Mouse (Mus musculus): ENCODE results near the gene Cmas. TPM values are rescaled to one million over a fixed set of nuclear protein-coding genes. Genes with fewer than 3 reads are reported as not detected.
A peak's percentile ranks its signal among the peaks of the same experiment; 100 is the strongest.

The Cmas gene
- polyA plus RNA-seq, 1 experiment = 39.5 TPM

DNA sequence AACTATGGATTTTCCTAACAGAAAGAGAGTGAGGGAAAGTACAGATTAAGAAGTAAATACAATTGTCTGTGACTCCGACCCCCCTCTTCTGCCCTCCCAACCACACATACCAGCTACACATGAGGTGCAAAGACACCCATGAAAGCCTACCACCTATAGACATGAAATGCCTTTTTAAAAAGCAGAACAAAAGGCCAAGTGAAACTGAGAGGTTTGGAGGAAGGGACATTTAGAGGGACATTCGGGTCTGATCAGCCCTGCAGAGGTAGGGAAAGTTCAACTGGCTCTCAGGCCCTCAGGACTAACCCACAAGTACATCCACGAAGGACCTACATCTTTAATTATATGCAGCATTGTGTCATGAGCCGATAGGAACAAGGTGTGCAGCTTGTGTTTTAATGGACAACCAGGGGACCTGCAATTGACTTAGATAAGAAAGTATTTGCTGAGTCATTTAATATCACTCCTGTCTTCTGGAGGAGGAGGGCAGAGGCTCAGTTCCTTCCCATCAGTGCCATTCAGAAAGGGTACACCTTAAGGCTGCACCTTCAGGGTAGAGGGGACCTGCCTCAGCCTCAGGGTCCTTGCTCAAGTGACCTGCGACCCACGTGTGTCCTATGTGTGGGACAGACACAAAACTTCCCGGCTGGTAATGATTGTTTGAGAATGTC is 43.4 kb downstream of the Cmas start:
- TF ChIP-seq CTCF (IDR thresholded peaks at IDR 0.05; ENCODE audit: extremely low read depth, insufficient read length, insufficient replicate concordance, low read depth, low read length) = no peak
- TF ChIP-seq POLR2A (IDR thresholded peaks at IDR 0.05; ENCODE audit: low read depth, low read length) = no peak
- Histone ChIP-seq H3K36me3 (ENCODE audit: control insufficient read depth, insufficient read depth, low read length) (no peaks in the 10 kb centered on the region), H3K27me3 (ENCODE audit: control insufficient read depth, insufficient read depth, low read length) (no peaks in the 10 kb centered on the region), H3K4me1 (ENCODE audit: control insufficient read depth, insufficient read depth, insufficient read length, low read length) (peaks cover 21% of the 10 kb centered on the region), H3K4me3 (ENCODE audit: low read depth, low read length) (peak overlapping the region; percentile 13; the same call in 1 of the 2 replicates), H3K27ac (ENCODE audit: insufficient read depth, low read depth, low read length) (peak overlapping the region; percentile 89)
- WGBS = 34% methylated on average over 7 of the region's 7 CpGs

- Histone ChIP-seq H3K36me3 (ENCODE audit: control insufficient read depth, insufficient read depth, low read length) (no peaks in the 10 kb centered on the region), H3K4me3 (ENCODE audit: low read depth, low read length) (no peak overlapping the region), H3K27me3 (ENCODE audit: control insufficient read depth, insufficient read depth, low read length) (no peaks in the 10 kb centered on the region), H3K4me1 (ENCODE audit: control insufficient read depth, insufficient read depth, insufficient read length, low read length) (peaks cover 19% of the 10 kb centered on the region), H3K27ac (ENCODE audit: insufficient read depth, low read depth, low read length) (peak overlapping the region; percentile 31; the same call in 1 of the 2 replicates)
- TF ChIP-seq CTCF (IDR thresholded peaks at IDR 0.05; ENCODE audit: extremely low read depth, insufficient read length, insufficient replicate concordance, low read depth, low read length) = no peak
- no peak for TF ChIP-seq POLR2A (IDR thresholded peaks at IDR 0.05; ENCODE audit: low read depth, low read length)
- WGBS = 88% methylated on average over 5 of the region's 5 CpGs
Observed at GRCm38 (mm10) chr6:142801687-142802086, 45.2 kb downstream of the Cmas start.

- no peak for TF ChIP-seq POLR2A (IDR thresholded peaks at IDR 0.05; ENCODE audit: low read depth, low read length)
- TF ChIP-seq CTCF (IDR thresholded peaks at IDR 0.05; ENCODE audit: extremely low read depth, insufficient read length, insufficient replicate concordance, low read depth, low read length) = no peak
- Histone ChIP-seq H3K27me3 (ENCODE audit: control insufficient read depth, insufficient read depth, low read length) (no peaks in the 10 kb centered on the region), H3K4me1 (ENCODE audit: control insufficient read depth, insufficient read depth, insufficient read length, low read length) (peaks cover 19% of the 10 kb centered on the region), H3K27ac (ENCODE audit: insufficient read depth, low read depth, low read length) (peak overlapping the region; percentile 44; the same call in 1 of the 2 replicates), H3K4me3 (ENCODE audit: low read depth, low read length) (peak overlapping the region; percentile 30; the same call in 1 of the 2 replicates), H3K36me3 (ENCODE audit: control insufficient read depth, insufficient read depth, low read length) (no peaks in the 10 kb centered on the region)
- 26% methylated on average over 11 of the region's 11 CpGs for WGBS
Observed at GRCm38 (mm10) chr6:142802617-142803525, 46.4 kb downstream of the Cmas start.

DNA sequence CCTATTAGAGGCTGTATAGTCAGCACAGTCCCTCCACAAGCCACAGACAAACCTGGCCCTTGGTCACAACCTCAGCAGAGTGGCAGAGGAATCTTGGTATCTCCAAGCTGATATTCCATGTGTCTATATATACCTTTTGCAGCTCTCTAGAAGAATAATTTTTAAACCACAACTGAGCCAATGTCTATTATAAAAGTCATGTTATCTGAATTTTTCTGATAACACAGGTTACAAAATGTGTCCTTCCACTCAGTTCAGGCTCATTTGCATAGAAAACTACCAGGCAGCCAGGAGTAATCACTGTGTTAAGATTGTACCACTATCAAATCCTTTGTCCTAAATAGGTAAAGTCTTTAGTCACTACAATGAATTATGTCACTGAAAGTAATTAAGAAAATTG is 47.9 kb downstream of the Cmas start, which contains the start of gene Sult6b2:
Gene Sult6b2, minus strand, starts transcription at position 101 of the 400 bp plus-strand sequence.
- Histone ChIP-seq H3K36me3 (ENCODE audit: control insufficient read depth, insufficient read depth, low read length) (no peaks in the 10 kb centered on the region), H3K4me3 (ENCODE audit: low read depth, low read length) (no peak within 1 kb of the TSS), H3K27me3 (ENCODE audit: control insufficient read depth, insufficient read depth, low read length) (no peaks in the 10 kb centered on the region), H3K4me1 (ENCODE audit: control insufficient read depth, insufficient read depth, insufficient read length, low read length) (peaks cover 16% of the 10 kb centered on the region), H3K27ac (ENCODE audit: insufficient read depth, low read depth, low read length) (peak within 1 kb of the TSS; percentile 2; the same call in 1 of the 2 replicates)
- TF ChIP-seq CTCF (IDR thresholded peaks at IDR 0.05; ENCODE audit: extremely low read depth, insufficient read length, insufficient replicate concordance, low read depth, low read length) = no peak
- TF ChIP-seq POLR2A (IDR thresholded peaks at IDR 0.05; ENCODE audit: low read depth, low read length) = no peak

DNA sequence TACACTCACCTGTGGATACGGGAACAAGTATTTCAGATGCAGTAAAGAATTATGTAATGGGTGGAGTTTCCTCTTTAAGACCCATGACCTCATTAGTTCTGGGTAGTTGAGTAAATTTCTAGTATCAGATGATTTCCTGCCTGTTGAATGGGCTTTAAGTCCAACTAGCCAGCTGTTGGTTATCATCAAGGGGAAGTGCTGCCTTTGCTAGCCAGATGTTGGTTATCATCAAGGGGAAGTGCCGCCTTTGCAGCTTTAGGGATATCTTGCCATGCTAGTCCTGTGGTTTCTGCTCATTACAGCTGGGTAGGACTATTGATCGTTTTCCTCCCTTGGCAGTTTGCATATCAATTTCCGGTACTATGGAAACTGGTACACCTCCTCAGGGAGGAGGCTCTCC is 49.8 kb downstream of the Cmas start:
- H3K27ac ChIP-seq (ENCODE audit: insufficient read depth, low read depth, low read length) = peak overlapping the region; percentile 48; the same call in 1 of the 2 replicates
- H3K27me3 ChIP-seq (ENCODE audit: control insufficient read depth, insufficient read depth, low read length) = no peaks in the 10 kb centered on the region
- no peak overlapping the region for H3K4me3 ChIP-seq (ENCODE audit: low read depth, low read length)
- peaks cover 9% of the 10 kb centered on the region; the same call in 1 of the 2 replicates for H3K4me1 ChIP-seq (ENCODE audit: control insufficient read depth, insufficient read depth, insufficient read length, low read length)
- TF ChIP-seq CTCF (IDR thresholded peaks at IDR 0.05; ENCODE audit: extremely low read depth, insufficient read length, insufficient replicate concordance, low read depth, low read length) (no peak), POLR2A (IDR thresholded peaks at IDR 0.05; ENCODE audit: low read depth, low read length) (no peak)
- WGBS = 28% methylated on average over 4 of the region's 4 CpGs
- H3K36me3 ChIP-seq (ENCODE audit: control insufficient read depth, insufficient read depth, low read length) = no peaks in the 10 kb centered on the region

DNA sequence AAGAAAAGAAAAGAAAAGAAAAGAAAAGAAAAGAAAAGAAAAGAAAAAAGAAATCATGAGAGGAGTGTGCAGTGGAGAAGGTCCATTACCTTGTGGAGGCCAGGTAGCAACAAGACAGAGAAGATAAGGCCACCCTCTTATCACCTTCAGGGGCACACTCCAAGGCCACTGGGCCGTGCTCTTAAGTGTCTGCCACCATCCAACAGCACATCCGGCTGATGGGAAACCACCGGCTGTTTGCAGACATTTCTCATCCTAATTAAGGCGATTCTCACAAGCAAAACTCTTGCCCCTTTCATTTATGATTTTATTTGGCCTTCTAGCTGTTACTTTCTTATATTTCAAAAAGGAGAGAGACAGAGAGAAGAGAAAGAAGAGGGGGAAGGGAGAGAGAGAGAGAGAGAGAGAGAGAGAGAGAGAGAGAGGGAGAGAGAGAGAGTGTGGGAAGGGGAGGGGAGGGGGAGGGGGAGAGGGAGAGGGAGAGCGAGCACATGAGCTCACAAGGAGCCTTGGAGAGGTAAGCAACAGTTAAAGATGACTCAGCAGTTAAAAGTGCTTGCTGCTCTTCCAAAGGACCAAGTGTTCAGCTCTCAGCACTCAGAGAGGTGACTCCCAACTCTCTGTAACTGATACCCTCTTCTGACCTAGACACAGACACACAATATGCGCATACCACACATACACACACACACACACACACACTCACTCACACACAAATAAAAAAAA is 53.0 kb downstream of the Cmas start:
- TF ChIP-seq POLR2A (IDR thresholded peaks at IDR 0.05; ENCODE audit: low read depth, low read length) (no peak), CTCF (IDR thresholded peaks at IDR 0.05; ENCODE audit: extremely low read depth, insufficient read length, insufficient replicate concordance, low read depth, low read length) (no peak)
- Histone ChIP-seq H3K27me3 (ENCODE audit: control insufficient read depth, insufficient read depth, low read length) (no peaks in the 10 kb centered on the region), H3K4me3 (ENCODE audit: low read depth, low read length) (no peak overlapping the region), H3K36me3 (ENCODE audit: control insufficient read depth, insufficient read depth, low read length) (no peaks in the 10 kb centered on the region), H3K27ac (ENCODE audit: insufficient read depth, low read depth, low read length) (no peak overlapping the region), H3K4me1 (ENCODE audit: control insufficient read depth, insufficient read depth, insufficient read length, low read length) (peaks cover 9% of the 10 kb centered on the region; the same call in 1 of the 2 replicates)
- WGBS = 29% methylated on average over 6 of the region's 6 CpGs

Measured in small intestine, adult 2 months (tissue).